Mouse (Mus musculus): ENCODE results near the gene Dlx4.

DNA sequence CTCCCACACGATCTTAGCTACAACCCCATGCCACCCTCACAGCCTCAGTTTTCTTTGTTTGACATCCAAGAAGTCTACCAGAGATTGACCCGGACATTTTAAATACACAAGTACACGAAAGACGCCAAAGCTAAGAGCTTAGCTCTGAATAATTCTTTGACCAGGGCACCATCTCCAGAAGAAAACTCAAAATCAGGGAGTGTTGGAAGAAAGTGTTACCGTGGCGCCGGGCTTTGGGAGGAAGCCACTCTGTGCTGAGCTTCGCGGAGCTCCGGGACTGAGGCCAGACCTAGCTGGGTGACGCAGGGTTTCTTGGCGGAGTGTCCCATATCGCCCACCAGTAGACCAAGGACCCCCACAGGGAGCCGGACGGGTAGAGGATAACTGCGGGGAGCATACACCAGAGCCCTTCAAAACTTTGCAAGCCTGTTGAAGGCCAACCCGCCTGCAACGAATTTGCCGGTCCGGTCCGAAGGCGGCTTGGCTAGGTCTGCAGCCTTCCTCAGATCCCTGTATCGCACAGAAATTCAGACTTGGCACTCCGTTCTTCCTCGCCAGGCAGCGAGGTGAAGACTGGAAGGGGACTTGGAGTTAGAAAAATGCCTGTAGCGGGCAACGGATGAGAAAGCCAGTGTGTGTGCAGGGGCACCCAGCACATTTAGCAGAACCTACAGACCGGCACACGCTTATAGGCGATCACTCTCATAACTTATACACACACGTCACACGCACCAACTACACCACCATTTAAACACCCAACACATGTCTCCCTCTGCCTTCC is 4.4 kb upstream of the Dlx4 start:
- TF ChIP-seq CTCF (IDR thresholded peaks at IDR 0.05; ENCODE audit: borderline replicate concordance, insufficient read depth, low read length) (no peak), POLR2A (IDR thresholded peaks at IDR 0.05; ENCODE audit: low read depth, low read length) (no peak)

Data from embryonic fibroblast, embryonic 13.5 days (primary cell).